Mouse (Mus musculus) monocyte, adult 5-6 weeks (primary cell): ENCODE measurements around the gene Jmjd1c. TPM values are rescaled to one million over a fixed set of nuclear protein-coding genes. Genes with fewer than 3 reads are reported as not detected.
"Not testable (repeated sequence)": the region's sequence is repeated elsewhere in the genome, so short reads cannot be mapped to it uniquely, and the experiment has no call there.

Experiments
- ATAC-seq: fragments of 153-309, 156-312 bp; replicated peaks from 2 replicates; pipeline ENCODE4 v1.8.0; 2017; ENCODE audit warnings: mild to moderate bottlenecking; ENCODE audit not compliant: low TSS enrichment, insufficient number of reproducible peaks, severe bottlenecking, poor library complexity, low FRiP score
- total RNA-seq: library from RNA; stranded (forward); fragments of 200-1000, 200-491, 200-594 nt; gene quantifications from 3 replicates; pipeline ENCODE4 v1.2.3, GENCODE M21; 2017

Jmjd1c gene
- total RNA-seq, 1 experiment from 2014 or later = 110 TPM

DNA sequence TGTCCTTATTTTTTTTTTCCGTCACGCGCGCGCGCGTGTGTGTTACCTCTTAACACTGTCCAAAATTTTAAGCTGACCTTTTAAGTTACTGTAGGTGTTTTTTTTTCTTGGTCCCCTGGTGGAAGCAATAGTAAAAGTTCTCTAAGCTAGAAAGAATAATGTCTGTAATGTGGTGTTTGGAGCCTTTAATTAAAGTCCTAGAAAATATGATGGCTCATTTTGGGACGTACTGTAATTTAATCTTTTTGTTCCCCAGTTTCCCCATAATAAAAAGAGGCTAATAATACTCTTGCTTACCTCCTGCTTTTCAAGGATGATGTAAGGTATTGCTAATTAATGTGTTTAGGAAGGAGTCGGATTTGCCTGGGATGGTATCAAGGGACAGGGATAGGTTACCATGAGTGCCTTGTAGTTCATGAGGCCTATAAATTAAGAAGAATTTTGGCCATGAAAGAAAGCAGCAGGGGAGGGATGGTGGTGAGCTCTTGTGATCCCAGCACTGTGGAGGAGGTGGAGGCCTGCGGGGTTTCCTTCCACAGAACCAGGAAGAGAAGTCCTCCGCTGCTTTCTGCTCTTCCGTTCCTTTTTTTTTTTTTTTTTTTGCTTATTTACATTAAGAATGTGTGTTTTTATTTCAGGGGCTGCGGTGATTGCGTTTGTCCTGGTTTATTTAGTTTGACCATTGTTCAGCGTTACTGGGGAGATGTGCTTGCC is 1.7 kb downstream of the Jmjd1c start:
- ATAC-seq = no peak

DNA sequence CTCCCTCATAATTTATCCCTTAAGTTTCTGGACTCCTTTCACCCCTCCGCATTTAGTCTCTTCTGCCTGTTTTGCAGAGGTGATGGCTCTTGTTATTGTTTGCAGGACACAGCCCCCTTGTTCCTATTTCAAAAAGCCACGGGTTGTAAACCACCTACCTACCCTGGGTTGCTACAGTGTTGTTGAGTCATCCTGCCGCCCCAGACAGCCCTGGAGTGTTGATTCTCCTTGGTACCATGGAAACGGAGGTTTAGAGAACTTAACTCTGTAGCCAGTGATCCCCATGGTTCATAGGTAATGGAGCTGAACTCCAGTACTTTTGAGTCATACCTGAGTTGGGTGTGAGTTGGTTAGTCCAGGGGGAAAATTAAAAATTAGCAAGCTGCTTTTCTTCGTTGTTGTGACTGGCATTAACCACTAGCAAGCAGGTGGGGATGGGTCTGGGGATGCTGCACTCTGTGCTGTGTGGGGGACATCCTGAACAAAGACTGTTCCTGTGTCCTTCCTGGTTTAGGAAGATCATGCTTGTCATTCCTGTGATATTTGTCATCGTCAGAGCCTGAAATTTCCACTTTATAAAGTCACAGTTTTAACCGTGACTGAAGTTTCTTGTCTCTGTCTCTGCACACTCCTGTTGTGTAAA is 2.6 kb downstream of the Jmjd1c start:
- ATAC-seq = peak; percentile 38

DNA sequence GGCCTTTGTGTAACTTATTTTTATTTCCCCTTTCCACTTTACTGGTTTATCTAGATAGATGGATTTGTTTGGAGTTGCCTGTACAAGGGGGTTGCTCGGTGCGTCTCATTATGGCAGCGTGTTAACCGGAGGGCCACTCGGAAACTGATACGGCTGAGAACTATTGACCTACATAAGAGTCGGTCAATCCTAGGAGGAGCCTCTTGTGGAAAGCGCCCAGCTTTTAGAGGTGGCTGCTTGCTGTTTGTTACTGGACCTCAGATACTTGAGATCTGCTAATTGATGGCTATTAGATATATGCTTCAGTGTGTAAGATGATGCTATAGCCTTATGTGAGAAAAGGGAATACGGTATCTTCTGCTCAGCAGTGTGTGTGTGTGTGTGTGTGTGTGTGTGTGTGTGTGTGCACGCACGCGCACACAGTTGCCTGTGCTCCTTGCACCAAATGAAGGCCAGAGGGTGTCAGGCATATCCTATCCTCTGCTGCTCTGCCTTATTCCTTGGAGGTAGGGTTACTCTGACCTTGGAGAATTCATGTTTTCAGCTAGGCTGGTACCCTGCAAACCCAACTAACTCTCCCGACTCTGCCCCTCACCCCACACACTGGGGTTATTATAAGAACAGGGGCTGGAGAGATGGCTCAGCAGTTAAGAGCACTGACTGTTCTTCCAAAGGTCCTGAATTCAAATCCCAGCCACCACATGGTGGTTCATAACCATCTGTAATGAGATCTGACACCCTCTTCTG is 3.4 kb downstream of the Jmjd1c start:
- ATAC-seq = no peak

DNA sequence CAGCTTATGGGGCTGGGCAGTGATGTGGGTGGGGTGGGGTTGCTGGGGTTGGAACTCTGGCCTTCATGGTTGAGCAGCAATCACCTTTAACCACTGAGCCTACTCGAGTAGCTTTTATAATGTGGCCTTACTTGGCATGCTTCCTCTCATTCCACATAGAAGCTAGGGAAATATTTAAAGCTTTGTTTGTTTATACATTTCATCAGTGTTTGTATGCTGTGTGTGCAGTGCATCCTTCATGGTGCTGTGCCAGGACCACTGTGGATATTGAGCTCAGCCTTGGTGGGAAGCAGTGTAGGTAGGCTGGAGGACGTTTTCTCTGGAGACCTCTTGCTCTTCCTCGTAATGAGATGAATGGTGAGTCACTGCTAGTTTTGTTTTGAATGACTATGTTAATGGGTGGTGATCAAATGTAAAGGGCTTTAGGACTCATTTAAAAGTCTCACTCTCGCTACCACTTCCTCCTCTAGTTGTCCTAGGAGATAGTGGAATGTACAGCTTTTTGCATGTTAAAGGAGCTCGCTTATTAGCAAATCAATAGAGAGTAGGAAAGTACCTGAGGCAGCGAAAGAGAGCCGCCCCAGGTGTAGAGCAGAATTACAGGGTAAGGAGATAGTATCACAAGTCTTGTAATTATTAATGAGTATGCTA is 4.2 kb downstream of the Jmjd1c start:
- no peak for ATAC-seq

DNA sequence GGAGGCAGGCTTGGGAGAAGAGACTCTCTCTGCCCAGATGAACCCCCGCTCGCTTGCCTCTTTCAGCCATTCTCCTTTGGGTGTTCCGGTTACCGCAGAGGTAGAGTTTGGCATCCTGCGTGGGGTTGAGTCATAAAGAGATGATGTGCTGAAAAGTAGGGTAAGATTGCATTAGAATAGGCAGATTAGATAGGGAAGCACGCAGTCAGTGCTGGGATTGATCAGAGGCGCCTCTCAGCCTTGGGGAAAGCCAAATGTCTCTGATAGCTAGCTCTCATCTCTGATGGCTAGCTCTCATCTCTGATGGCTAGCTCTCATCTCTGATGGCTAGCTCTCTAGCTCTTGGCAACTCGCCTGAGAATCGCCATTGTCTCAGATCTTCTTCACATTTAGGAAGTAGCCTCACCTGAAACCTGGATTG is 4.9 kb downstream of the Jmjd1c start:
- ATAC-seq = no peak

DNA sequence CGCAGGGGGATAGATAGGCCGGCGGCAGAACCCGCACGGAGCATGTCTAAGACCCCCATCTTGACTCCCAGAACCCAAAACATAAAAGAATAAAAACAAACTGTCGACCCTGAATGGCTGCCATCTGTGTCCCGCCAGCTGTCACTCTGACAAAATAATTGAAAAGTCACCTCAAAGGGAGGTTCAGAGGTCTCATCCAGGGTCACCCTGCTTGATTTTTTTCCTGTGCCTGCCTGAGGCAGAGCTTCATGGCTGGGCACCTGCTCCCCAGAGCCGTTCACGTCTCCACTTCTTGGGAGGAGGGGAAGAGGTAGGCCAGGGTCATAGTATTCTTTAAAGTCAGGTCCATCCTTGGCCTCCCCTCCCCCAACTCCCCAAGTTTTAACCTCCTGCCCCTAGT is 8.6 kb downstream of the Jmjd1c start:
- ATAC-seq = no peak

DNA sequence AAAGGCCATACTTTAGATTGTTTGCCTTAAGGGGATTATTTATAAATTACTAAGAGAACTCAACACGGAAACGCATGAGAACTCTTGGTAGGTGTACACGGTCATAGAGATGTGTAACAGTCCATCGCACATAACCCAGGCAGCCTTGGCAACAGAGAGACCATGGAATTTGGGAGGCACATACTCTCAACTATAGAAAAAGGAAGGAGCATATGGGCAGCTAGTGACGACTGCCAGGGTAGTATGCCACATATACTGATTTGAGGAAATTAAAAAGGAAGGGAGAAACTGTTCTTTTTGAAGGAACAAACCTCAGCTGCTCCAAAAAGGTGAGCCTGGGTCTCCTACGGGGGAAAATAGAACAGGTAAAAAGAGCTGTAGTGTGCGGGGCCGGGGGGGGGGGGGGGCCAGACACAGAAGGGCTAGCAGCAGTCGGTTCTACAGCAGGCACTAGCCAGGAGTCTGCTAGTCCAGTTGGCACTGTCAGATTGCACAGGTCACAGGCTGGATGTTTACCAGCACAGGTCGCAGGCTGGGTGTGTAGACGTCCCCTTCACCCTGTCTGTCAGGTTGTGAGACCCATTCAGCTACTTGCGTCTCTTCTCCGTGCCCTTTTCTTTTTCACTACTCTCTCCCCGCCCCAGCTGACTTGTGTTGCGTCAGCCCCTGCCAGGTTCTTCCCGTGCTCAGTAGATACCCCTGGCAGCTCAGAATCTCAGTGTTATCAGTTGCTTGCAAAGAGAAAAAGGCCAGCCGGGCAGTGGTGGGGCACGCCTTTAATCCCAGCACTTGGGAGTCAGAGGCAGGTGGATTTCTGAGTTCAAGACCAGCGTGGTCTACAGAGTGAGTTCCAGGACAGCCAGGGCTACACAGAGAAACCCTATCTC is 9.6 kb downstream of the Jmjd1c start:
- ATAC-seq = no peak

DNA sequence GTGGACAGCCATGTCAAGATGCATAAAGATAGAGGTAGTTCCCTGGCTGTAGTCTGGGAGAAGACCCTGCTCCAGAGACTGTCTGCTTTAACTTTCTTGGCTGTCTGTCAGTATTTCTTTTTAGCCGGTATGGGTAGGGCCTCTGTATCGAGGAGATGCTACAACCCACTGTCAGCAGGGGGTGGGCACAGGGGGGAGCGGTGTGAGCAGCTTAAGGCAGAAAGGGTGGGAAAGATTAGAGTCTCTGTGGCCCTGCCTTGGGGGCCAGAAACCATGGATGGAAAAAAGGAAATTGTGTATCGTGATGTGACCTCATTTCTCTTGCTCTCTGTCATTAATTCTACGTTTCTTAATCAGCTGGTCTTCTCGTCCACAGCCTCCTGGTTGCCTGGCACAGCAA is 10.5 kb downstream of the Jmjd1c start:
- ATAC-seq = no peak

DNA sequence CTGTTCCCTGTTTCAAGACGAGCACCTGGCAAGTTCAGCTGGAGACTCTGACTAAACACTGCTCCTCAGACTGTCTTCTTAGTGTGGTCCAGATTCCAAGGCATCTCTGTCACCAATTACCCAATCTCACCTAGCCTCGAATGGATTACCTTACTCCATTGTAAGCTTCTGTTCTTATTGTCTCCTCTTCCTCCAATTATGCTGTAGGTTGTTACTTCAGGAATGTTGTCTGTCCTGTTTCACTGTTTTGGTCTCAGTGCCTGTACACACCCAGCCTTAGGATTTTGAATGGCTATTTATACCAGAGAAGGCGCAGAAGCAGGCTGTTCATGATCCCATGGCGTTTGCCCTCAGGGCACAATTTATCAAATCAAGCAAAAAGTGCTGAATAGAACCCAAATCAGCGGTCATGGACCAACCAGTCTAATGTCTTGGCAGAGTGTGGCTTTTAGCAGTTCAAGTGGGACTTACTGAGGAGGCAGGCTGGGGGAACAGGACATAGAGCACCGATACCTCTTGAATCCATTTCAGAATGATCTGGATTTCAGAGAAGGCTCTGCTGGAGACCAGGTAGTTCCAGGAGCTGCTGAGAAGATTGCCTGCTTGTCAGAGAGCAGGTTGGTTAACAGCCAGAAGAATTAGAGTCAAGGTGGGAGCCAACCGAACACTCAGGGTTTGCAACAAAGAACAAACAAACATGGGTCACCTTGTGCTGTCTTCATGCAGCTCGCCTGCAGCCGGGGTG is 11.3 kb downstream of the Jmjd1c start:
- ATAC-seq = no peak

DNA sequence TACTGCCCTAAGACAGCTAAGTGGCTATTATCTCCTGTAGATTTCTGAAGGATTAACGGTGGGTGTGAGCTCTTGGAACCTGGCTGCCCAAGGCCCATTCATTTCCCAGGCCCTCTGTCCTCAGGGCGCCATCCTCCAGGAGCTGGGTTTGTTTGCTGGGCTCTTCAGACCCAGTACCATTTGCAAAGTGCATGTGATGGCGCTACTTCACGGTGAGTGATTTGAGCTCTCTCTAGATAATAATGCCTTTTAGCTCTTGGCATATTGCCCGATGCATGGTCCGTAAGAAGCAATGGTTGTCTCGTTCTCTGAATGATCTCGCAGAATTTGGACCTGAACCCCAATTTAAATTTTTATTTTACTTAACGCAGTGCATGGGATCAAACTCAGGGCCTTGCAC is 12.2 kb downstream of the Jmjd1c start:
- no peak for ATAC-seq

DNA sequence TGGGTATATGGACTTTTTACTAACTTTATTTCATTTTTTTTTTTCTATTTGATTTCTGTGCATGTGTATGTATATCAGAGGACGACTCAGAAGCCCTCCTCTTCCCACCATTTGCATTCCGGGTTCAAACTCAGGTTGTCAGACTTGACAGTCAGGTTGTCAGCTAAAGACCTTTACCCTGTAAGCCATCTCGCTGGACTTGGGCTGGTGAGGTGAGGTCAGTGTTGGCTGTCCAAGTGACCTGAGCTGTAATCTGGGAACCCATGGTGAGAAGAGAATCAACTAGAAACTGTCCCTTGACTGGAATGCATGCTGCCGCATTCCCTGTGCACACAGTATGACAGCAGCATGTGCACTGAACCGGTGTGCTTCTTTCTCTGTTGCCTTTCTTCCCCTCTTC is 13.7 kb downstream of the Jmjd1c start:
- no peak for ATAC-seq

DNA sequence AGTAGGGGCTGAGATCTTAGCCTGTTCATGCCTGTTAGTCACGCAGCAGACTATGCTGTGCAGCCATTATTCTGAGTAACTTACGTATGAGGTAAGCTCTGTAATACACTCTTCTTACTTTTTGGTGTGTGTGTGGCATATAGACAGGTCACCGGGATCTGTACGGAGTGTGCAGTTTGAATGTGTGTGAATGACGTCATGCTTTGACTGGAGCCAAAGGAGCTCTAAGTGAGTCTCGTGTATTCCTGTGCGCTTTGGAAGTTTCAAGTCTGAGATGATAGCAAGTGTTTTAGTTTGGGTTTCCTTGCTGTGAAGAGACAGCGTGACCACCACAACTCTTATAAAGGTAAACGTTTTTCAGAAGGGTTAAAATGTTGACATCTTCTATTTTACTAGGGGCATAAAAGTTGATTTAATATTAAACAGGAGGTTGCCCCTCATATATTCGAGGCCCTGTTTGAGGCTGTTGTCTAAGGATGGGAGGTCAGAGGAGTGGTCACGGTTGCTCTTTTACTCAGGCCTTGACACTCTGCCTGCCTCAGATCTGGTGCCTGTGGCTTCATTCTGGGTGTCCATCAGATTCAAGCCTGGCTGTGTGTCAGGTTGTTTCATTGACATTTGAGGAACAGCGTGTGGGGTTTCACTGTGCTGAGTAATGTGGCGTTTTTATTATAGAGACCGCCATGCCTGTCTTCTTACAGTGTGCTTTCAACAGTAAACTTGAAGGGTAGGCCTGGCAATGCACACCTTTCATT is 15.3 kb downstream of the Jmjd1c start:
- ATAC-seq = no peak

DNA sequence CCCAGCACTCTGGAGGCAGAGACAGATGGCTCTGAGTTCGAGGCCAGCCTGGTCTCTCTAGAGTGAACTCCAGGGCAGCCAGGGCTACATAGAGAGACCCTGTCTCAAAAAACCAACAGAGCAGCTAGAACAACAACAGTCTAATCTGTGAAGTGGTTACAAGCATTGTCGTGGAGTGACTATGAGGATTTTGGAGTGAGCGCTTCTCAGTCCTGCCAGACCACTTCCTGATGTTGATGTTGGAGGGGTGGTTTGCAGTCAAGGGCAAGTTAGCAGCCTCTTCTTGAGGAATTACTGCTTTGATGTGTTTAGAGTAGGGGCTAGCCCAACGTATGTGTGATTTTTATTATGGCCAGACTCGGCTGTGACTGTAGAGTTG is 15.9 kb downstream of the Jmjd1c start:
- ATAC-seq = no peak

DNA sequence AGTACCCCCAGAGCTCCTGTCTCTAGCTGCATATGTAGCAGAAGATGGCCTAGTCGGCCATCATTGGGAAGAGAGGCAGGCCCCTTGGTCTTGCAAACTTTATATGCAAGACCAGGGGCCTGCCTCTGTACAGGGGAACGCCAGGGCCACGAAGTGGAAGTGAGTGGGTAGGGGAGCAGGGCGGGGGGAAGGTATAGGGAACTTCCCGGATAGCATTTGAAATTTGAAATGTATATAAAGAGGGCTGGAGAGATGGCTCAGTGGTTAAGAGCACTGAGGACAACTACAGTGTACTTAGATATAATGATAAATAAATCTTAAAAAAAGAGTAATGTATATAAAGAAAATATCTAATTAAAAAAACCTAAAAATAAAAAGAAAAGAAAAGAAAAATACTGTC is 17.0 kb downstream of the Jmjd1c start:
- ATAC-seq = not testable (repeated sequence)

DNA sequence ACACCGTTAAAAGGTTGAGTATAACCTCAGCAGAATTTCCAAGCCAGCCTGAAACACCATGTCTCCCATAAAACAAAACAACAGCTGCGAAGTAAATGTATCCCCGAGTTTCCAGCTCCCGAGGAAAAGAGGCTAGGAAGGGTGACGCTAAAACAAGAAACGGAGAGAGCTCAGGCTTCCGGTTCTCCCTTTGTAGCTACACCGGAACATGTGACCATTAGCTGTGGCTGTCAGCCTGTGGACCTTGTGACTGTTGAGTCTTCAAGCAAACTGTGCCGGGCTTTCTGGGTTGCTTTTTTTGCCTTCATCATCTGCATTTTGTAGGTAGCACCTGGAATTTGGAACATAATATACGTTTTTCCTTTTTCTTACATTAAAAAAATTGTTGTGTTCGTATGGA is 17.9 kb downstream of the Jmjd1c start:
- ATAC-seq = no peak

DNA sequence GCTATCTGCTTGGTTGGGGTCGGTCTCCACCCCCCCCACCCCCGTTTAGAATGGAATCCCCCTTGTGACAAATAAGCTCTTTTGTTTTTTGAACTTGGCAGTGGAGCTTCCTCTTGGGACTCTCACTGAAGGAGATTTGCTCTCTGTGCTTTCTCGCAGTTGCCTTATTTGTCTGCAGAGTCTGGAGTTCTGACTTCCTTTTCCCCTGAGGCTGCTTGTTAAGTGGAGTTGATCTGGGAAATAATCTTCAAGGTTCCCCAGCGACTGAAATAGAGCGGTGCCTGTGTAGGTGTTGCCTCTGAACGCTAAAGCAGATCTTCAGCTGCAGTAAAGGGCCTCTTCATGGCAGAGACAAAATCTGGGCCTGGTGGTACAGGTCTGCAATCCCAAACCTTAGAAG is 19.2 kb downstream of the Jmjd1c start:
- ATAC-seq = no peak

DNA sequence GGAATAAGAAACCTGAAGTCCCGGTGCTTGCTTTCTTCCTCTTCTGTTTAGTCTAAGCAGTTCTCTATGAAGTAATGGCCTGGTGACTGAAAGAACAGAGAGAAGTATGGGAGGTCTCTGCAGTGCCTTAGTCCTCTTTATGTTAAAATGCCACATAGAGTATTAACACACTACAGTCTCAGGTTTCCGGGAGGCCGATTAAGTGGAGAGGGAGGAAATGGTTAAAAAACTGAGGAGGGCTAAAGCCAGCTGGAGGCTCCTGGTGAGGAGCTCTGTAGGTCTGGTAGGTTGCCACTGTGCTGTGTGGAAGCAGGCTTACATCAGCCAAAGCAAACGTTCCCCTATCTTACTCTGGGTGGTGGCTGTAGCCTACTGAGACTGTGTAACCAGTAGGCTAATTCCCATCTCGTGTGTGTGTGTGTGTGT is 19.8 kb downstream of the Jmjd1c start:
- no peak for ATAC-seq
